Mouse (Mus musculus) E14TG2a.4 (cell line): ENCODE measurements at regions not wholly inside any gene's neighbourhood (a gene's known extent, or its start where the extent isn't known, plus 50 kb on each side); places are given as distances from the start of the nearest gene placed in this dataset.

ENCODE experiments used
- H3K27me3 ChIP-seq: 2 replicates; pipeline ENCODE4 v1.6.1; 2014; ENCODE audit warnings: low read length, control low read depth; ENCODE audit not compliant: insufficient read depth
- H3K36me3 ChIP-seq: 2 replicates; pipeline ENCODE4 v1.6.1; 2014; ENCODE audit warnings: low read length, control low read depth; ENCODE audit not compliant: insufficient read depth
- H3K4me1 ChIP-seq: replicated peaks from 2 replicates; pipeline ENCODE4 v1.6.1; 2014; ENCODE audit warnings: low read depth, low read length, control low read depth
- H3K4me3 ChIP-seq: replicated peaks from 2 replicates; pipeline ENCODE4 v1.5.1; 2014; ENCODE audit warnings: mild to moderate bottlenecking, low read length
- H3K9me3 ChIP-seq: 2 replicates; pipeline ENCODE4 v1.6.1; 2014; ENCODE audit warnings: low read length, control low read depth
- CTCF ChIP-seq: conservative IDR thresholded peaks from 2 replicates; pipeline ENCODE4 v1.5.1; 2014; ENCODE audit warnings: low read length
- NANOG ChIP-seq: IDR thresholded peaks from 2 replicates; pipeline ENCODE4 v1.6.1; 2014; ENCODE audit warnings: borderline replicate concordance, low read length, mixed read lengths
- POU5F1 ChIP-seq: IDR thresholded peaks from 2 replicates; pipeline ENCODE4 v1.6.1; 2014; ENCODE audit warnings: low read length, borderline replicate concordance

GRCm38 (mm10) chr12:48223298-48223697, 1159.2 kb upstream of the Foxg1 start:
- Histone ChIP-seq H3K4me1 (no peaks in the 10 kb centered on the region), H3K36me3 (no peaks in the 10 kb centered on the region), H3K27me3 (no peaks in the 10 kb centered on the region), H3K9me3 (no peaks in the 10 kb centered on the region), H3K4me3 (no peak overlapping the region)
- TF ChIP-seq POU5F1 (no peak), NANOG (no peak), CTCF (no peak)

DNA sequence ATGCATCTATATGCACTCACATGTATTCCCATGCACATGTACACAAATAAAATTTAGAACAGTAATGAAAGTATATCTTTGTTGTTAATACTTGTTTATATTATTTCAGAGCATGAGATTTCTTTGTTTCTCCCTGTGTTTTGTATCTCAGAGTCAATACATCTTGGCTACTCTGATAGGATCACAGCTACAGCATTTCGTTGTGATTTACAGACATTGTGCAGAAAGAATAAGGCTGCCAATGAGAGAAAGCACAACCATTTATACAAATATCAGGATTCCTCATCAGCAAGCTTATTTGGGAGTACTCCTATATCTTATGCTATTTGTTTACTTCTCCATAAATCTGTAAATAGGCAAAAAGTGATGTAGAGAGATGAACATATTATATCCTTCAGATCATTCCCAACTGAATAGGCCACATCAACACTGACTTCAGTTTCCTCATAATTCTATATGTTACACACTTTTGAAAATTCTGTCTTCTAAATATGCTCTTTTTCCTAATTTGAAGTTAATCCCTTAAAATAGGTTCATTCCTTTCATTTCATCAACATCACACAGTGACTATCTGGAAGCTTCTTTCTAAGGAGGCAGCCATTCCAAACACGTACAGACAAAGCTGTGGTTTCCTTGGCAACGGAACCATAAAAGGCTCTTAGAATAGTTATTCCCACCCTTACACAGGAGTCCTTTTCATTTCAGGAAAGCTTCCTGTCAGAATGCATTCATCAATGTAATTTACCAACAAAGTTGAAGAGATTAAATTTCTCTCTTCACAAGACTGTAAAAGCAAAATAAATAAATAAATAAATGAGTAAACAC, 1160.3 kb upstream of the Foxg1 start:
- Histone ChIP-seq H3K4me1 (no peaks in the 10 kb centered on the region), H3K27me3 (no peaks in the 10 kb centered on the region), H3K36me3 (no peaks in the 10 kb centered on the region), H3K9me3 (no peaks in the 10 kb centered on the region), H3K4me3 (no peak overlapping the region)
- TF ChIP-seq POU5F1, result no peak
- no peak for TF ChIP-seq NANOG
- TF ChIP-seq CTCF, result no peak

DNA sequence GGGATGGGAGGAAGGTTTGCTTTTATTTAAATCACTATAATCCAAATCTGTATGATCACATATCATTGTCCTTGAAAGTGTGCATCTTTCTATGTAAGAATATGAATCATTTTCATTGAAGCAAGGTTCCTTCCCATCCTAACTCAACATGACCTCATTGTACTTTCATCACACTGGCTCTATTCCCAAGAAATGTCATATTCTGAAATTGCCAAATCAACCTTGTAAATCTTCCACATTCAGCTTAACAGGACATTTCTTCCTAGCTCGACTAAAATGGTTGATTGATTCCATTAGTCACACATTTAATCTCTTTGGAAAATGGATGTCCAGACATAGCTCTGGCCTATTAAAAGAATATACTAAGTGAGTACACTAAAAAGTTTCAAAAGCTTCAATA, 1200.6 kb upstream of the Foxg1 start:
- Histone ChIP-seq H3K36me3 (no peaks in the 10 kb centered on the region), H3K4me3 (no peak overlapping the region), H3K4me1 (peaks cover 5% of the 10 kb centered on the region; the same call in 1 of the 2 replicates), H3K27me3 (no peaks in the 10 kb centered on the region), H3K9me3 (no peaks in the 10 kb centered on the region)
- TF ChIP-seq CTCF (no peak), POU5F1 (no peak), NANOG (no peak)

DNA sequence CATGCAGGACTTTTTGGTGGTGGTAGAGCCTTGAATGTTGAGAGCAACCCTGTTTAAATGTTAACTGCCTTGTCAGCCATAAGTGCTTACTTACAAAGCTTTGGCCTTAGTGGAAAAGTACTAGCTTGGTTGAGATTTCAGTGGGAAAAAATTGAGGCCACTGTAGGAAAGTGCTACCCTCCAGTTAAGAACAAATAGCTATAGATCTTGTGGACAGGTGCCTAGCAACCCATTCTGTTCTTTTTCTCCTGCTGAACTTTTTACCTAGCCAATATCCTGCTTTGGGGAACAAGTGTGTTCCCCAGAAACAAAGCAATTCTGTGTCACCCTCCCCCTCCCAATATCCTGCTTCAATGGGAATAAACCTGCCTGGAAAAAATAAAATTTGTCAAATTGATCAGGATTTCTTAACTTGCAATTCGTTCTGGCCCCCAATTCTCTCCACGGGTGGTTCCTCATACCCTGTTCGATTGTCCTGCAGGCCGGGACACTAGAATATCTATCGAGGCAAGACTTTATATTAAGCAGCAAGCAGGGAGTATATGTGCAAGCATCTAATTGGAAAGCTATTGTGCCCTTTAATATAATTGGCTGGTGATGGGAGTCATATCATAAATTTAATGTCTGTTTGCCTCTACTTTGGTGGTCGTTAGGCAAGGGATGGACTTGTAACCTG, 1208.4 kb upstream of the Foxg1 start:
- Histone ChIP-seq H3K4me1 (peaks cover 5% of the 10 kb centered on the region; the same call in 1 of the 2 replicates), H3K4me3 (no peak overlapping the region), H3K27me3 (no peaks in the 10 kb centered on the region), H3K36me3 (no peaks in the 10 kb centered on the region), H3K9me3 (no peaks in the 10 kb centered on the region)
- TF ChIP-seq CTCF (no peak), POU5F1 (no peak), NANOG (no peak)

DNA sequence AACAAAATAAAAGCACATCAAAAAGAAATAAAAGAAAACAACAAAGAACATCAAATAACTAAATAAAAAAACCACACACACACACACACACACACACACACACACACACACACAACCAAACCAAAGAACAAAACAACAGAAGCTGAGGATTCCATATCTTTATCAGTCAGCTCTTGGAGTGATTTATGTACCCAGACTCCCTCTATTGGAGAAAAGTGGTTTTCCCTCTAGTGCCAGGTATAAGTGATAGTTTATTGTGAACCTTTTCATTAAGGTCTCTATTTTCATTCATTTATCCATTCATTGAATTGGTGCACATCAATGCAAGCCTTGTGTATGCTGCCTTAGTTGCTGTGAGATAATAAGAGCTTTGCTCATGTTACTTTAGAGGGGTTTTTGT, 1236.3 kb upstream of the Foxg1 start:
- H3K27me3 ChIP-seq, result no peaks in the 10 kb centered on the region
- TF ChIP-seq NANOG (no peak), CTCF (no peak), POU5F1 (no peak)
- no peak overlapping the region for H3K4me3 ChIP-seq
- peaks cover 3% of the 10 kb centered on the region; the same call in 1 of the 2 replicates for H3K9me3 ChIP-seq
- no peaks in the 10 kb centered on the region for H3K36me3 ChIP-seq
- no peaks in the 10 kb centered on the region for H3K4me1 ChIP-seq

DNA sequence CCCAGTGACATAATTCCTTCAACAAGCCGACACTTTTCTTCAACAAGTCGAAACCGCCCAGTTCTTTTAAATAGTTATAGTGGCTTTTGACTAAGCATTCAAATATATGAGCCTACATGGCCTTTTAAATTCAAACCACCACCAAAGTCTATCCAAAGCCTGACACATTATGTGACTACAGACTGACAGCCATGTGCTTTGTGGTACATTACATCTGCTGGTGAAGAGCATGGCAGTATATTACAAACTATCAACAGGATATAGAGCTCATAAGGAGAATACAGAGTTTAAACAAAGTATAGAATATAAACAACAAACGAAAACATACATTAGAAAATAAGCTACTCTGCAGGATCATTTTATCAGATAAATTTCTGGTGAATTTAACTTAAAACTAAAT, 1259.5 kb upstream of the Foxg1 start:
- TF ChIP-seq NANOG (no peak), POU5F1 (no peak), CTCF (no peak)
- Histone ChIP-seq H3K27me3 (no peaks in the 10 kb centered on the region), H3K36me3 (no peaks in the 10 kb centered on the region), H3K4me3 (no peak overlapping the region), H3K9me3 (no peaks in the 10 kb centered on the region), H3K4me1 (no peaks in the 10 kb centered on the region)

DNA sequence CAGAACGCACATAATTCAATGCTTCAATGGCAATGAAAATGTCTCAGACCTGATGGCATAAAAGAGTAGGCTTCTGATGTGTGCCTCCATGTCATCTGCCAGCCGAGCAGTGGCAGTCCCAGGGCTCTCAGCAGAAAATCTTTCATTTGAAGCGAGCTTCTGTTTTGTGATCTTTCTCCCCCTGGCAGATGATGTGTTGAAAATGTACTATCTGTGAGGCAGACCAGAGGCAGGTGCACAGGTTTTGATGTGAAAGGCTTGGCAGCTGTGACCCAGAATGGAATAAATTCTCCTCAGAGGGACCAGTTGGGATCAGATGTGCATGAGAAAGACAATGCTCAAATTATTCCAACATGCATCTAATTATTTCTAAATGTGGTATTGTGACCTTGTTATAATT, 1281.0 kb upstream of the Nova1 start:
- Histone ChIP-seq H3K4me1 (no peaks in the 10 kb centered on the region), H3K9me3 (peaks cover 7% of the 10 kb centered on the region), H3K27me3 (no peaks in the 10 kb centered on the region), H3K36me3 (no peaks in the 10 kb centered on the region), H3K4me3 (no peak overlapping the region)
- TF ChIP-seq POU5F1, result no peak
- TF ChIP-seq CTCF, result no peak
- TF ChIP-seq NANOG, result no peak

DNA sequence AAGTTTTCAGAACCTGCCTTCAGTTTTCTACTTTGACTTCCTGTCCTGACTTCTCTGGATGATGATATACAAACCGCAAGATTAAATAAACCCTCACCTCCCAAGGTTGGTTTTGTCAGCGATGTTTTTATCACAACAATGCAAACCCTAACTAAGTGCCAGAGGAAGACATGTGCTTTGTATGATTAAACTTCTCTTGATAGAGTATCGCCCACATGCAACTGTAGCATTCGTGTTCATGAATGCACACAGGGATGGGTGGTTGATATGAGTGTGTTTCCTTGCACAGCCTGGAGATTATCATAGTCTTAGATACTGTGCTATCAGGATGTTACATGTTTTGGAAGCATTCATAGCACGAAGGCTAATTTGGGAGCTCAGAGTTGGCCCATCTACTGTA, 1268.3 kb upstream of the Nova1 start:
- TF ChIP-seq CTCF (no peak), POU5F1 (no peak), NANOG (no peak)

More for the DNA sequence above, 1268.3 kb upstream of the Nova1 start:
- Histone ChIP-seq H3K9me3 (no peaks in the 10 kb centered on the region), H3K4me1 (no peaks in the 10 kb centered on the region), H3K36me3 (no peaks in the 10 kb centered on the region), H3K27me3 (no peaks in the 10 kb centered on the region), H3K4me3 (no peak overlapping the region)
